Mouse (Mus musculus) fat pad, adult 2 months (tissue): ENCODE results near the gene Gm28778.
"Not testable (repeated sequence)": the region's sequence is repeated elsewhere in the genome, so short reads cannot be mapped to it uniquely, and the experiment has no call there.

Experiments used
- DNase-seq: peaks from one replicate; pipeline ENCODE4 v3.0.0-alpha.2; 2011; ENCODE audit warnings: low read depth, low spot score; ENCODE audit errors: extremely low read depth

The Gm28778 gene

GRCm38 (mm10) chr1:53296581-53297383, at the start of gene Gm28778, which contains the start of the genes Pms1 and Ormdl1:
TSS of gene Gm28778 (plus strand) at chr1:53297111.
TSS of gene Pms1 (minus strand) at chr1:53297018.
TSS of gene Ormdl1 (plus strand) at chr1:53297095.
- peak; percentile 49 for DNase-seq

GRCm38 (mm10) chr1:53264958-53265612, 31.8 kb upstream of the Gm28778 start:
- DNase-seq: not testable (repeated sequence)

GRCm38 (mm10) chr1:53269901-53270300, 27.0 kb upstream of the Gm28778 start:
- no peak for DNase-seq

GRCm38 (mm10) chr1:53272646-53273045, 24.3 kb upstream of the Gm28778 start:
- no peak for DNase-seq

GRCm38 (mm10) chr1:53291197-53291596, 5.7 kb upstream of the Gm28778 start:
- no peak for DNase-seq

- DNase-seq: no peak
These were observed 3.6 kb downstream of the Gm28778 start for GRCm38 (mm10) chr1:53300506-53300905.

GRCm38 (mm10) chr1:53312989-53313967, 16.4 kb downstream of the Gm28778 start, which contains the start of gene Osgepl1:
TSS of gene Osgepl1 (plus strand) at chr1:53313624.
- DNase-seq: peak; percentile 16

- DNase-seq: no peak
These were observed 24.9 kb downstream of the Gm28778 start for GRCm38 (mm10) chr1:53321662-53322344.

- DNase-seq: no peak
These were observed 26.3 kb downstream of the Gm28778 start for GRCm38 (mm10) chr1:53323254-53323653.

GRCm38 (mm10) chr1:53324277-53324676, 27.4 kb downstream of the Gm28778 start:
- DNase-seq: no peak

GRCm38 (mm10) chr1:53324827-53325494, 28.1 kb downstream of the Gm28778 start:
- no peak for DNase-seq

- DNase-seq: not testable (repeated sequence)
These were observed 36.6 kb downstream of the Gm28778 start for GRCm38 (mm10) chr1:53333527-53333926.

- no peak for DNase-seq
These were observed 38.6 kb downstream of the Gm28778 start for GRCm38 (mm10) chr1:53335465-53335864.

- not testable (repeated sequence) for DNase-seq
These were observed 40.5 kb downstream of the Gm28778 start for GRCm38 (mm10) chr1:53337403-53337802.

- no peak for DNase-seq
These were observed 44.2 kb downstream of the Gm28778 start for GRCm38 (mm10) chr1:53341071-53341470.

GRCm38 (mm10) chr1:53352327-53353261, 55.7 kb downstream of the Gm28778 start, which contains the start of the genes Asdurf, Gm28551 and Asnsd1:
TSS of gene Asdurf (minus strand) at chr1:53352619.
TSS of gene Gm28551 (minus strand) at chr1:53352667.
TSS of gene Asnsd1 (minus strand) at chr1:53352752.
- peak; percentile 40 for DNase-seq

GRCm38 (mm10) chr1:53358988-53359387, 62.1 kb downstream of the Gm28778 start:
- no peak for DNase-seq
